Mouse (Mus musculus): ENCODE data around the gene Esyt2. TPM values are rescaled to one million over a fixed set of nuclear protein-coding genes. Genes with fewer than 3 reads are reported as not detected.
"Not testable (repeated sequence)": the region's sequence is repeated elsewhere in the genome, so short reads cannot be mapped to it uniquely, and the experiment has no call there.

Gene Esyt2
- total RNA-seq (2021) = 10 to 100 TPM; 64.9 to 69.9 TPM
- long read RNA-seq, full-length matches to known transcripts = 26 of 46 reads
- long read RNA-seq, partial matches to known transcripts = 2 of 46 reads
- long read RNA-seq, other reads (novel, unspliced or antisense) = 18 of 46 reads

GRCm38 (mm10) chr12:116280653-116281364 lies at the start of gene Esyt2:
TSS of gene Esyt2 (plus strand) at chr12:116281196.
- DNase-seq (ENCODE audit: low spot score in 2 of 2) = peak; percentile 100

- DNase-seq (ENCODE audit: low spot score in 2 of 2) = no peak
These were observed 49.4 kb upstream of the Esyt2 start for GRCm38 (mm10) chr12:116231612-116232011.

GRCm38 (mm10) chr12:116232061-116232460 lies 48.9 kb upstream of the Esyt2 start:
- DNase-seq (ENCODE audit: low spot score in 2 of 2) = no peak

- no peak for DNase-seq (ENCODE audit: low spot score in 2 of 2)
These were observed 45.6 kb upstream of the Esyt2 start for GRCm38 (mm10) chr12:116235356-116235755.

GRCm38 (mm10) chr12:116236658-116237057 lies 44.3 kb upstream of the Esyt2 start:
- DNase-seq (ENCODE audit: low spot score in 2 of 2) = no peak

GRCm38 (mm10) chr12:116238370-116238769 lies 42.6 kb upstream of the Esyt2 start:
- DNase-seq (ENCODE audit: low spot score in 2 of 2) = no peak

- DNase-seq (ENCODE audit: low spot score in 2 of 2) = no peak
These were observed 42.2 kb upstream of the Esyt2 start for GRCm38 (mm10) chr12:116238803-116239202.

GRCm38 (mm10) chr12:116244601-116245000 lies 36.4 kb upstream of the Esyt2 start:
- no peak for DNase-seq (ENCODE audit: low spot score in 2 of 2)

- no peak for DNase-seq (ENCODE audit: low spot score in 2 of 2)
These were observed 26.3 kb upstream of the Esyt2 start for GRCm38 (mm10) chr12:116254652-116255051.

GRCm38 (mm10) chr12:116255636-116256035 lies 25.4 kb upstream of the Esyt2 start:
- no peak for DNase-seq (ENCODE audit: low spot score in 2 of 2)

- DNase-seq (ENCODE audit: low spot score in 2 of 2) = no peak
These were observed 22.7 kb upstream of the Esyt2 start for GRCm38 (mm10) chr12:116258321-116258720.

GRCm38 (mm10) chr12:116262555-116263341 lies 18.2 kb upstream of the Esyt2 start, which contains the start of gene Wdr60:
TSS of gene Wdr60 (minus strand) at chr12:116263022.
- peak; percentile 89 to 92 for DNase-seq (ENCODE audit: low spot score in 2 of 2)

GRCm38 (mm10) chr12:116264756-116265155 lies 16.2 kb upstream of the Esyt2 start:
- DNase-seq (ENCODE audit: low spot score in 2 of 2) = no peak

GRCm38 (mm10) chr12:116265275-116265674 lies 15.7 kb upstream of the Esyt2 start:
- DNase-seq (ENCODE audit: low spot score in 2 of 2) = no peak

- DNase-seq (ENCODE audit: low spot score in 2 of 2) = no peak
These were observed 11.5 kb upstream of the Esyt2 start for GRCm38 (mm10) chr12:116269450-116269849.

GRCm38 (mm10) chr12:116270538-116270937 lies 10.5 kb upstream of the Esyt2 start:
- no peak for DNase-seq (ENCODE audit: low spot score in 2 of 2)

GRCm38 (mm10) chr12:116271071-116271470 lies 9.9 kb upstream of the Esyt2 start:
- no peak for DNase-seq (ENCODE audit: low spot score in 2 of 2)

GRCm38 (mm10) chr12:116273733-116274132 lies 7.3 kb upstream of the Esyt2 start:
- no peak for DNase-seq (ENCODE audit: low spot score in 2 of 2)

GRCm38 (mm10) chr12:116275086-116275485 lies 5.9 kb upstream of the Esyt2 start, which contains the start of gene Gm11027:
TSS of gene Gm11027 (plus strand) at chr12:116275386.
- not testable (repeated sequence) for DNase-seq (ENCODE audit: low spot score in 2 of 2)

- no peak for DNase-seq (ENCODE audit: low spot score in 2 of 2)
These were observed 5.4 kb upstream of the Esyt2 start for GRCm38 (mm10) chr12:116275631-116276030.

- no peak for DNase-seq (ENCODE audit: low spot score in 2 of 2)
These were observed 4.0 kb upstream of the Esyt2 start for GRCm38 (mm10) chr12:116276961-116277360.

GRCm38 (mm10) chr12:116278541-116278940 lies 2.5 kb upstream of the Esyt2 start:
- DNase-seq (ENCODE audit: low spot score in 2 of 2) = no peak

Measured in layer of hippocampus, adult 18-20 months (tissue).